Mouse (Mus musculus) left cerebral cortex, adult 2 months (tissue): ENCODE data around the gene Ankrd49. TPM values are rescaled to one million over a fixed set of nuclear protein-coding genes. Genes with fewer than 3 reads are reported as not detected.
A peak's percentile ranks its signal among the peaks of the same experiment; 100 is the strongest.

Experiments used
- DNase-seq, 2 experiments: peaks; one replicate each; pipeline ENCODE4 v3.0.0; 2021 to 2022; ENCODE audit warnings: low spot score in 2 of 2, mixed read lengths in 1 of 2; ENCODE audit errors: extremely low spot score in 1 of 2
- H3K27ac ChIP-seq: fragments of 200-600 bp; 2 replicates; pipeline ENCODE4 v1.8.1; 2022
- H3K4me3 ChIP-seq: fragments of 200-600 bp; 2 replicates; pipeline ENCODE4 v1.8.1; 2022
- CTCF ChIP-seq: fragments of 200-600 bp; IDR thresholded peaks from 2 replicates; pipeline ENCODE4 v1.8.1; 2022; ENCODE audit warnings: antibody characterized with exemption, mild to moderate bottlenecking, moderate library complexity
- intact Hi-C: fragments of 180-260 bp; cut with DNase I; formaldehyde crosslinking; loops from one replicate; pipeline ENCODE4 v1.15.1; 2025
- total RNA-seq, 2 experiments: library from RNA; stranded (reverse); gene quantifications; 2 replicates each; pipeline ENCODE4 v1.2.3; 2021

Ankrd49 gene
- total RNA-seq, 2 experiments from 2014 or later = 12.0 to 14.2 TPM

DNA sequence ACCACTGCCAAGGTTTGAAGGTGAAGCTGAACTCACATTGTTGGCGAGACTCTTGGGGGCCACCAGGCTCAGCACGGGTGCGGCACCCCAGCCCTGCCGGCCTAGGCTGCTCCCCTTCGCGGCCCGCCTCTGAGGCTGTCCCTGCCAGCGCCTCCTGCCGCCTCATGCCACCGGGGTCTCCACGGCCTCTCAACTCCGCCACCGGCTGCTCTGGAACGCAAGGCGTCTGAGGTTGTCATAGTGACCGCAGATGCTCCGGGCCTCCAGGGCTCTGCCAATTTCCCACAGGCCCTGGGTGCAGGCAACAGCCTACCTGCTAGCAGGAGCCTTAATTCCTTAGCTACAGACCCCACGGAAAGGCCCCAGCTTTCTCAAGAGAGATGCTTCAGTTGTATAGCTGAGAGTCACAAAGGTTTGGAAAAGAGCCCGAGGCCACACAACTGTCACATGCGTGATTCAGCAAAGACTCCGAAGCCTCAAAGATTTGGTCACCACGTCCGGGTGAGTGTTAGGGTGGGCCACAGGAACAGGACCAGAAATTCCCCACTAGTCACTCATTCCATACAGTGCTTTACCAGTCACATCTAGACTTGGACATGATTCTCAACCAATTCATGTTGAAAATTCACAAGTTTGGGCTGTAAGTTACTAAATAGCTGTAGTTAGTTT lies 13.7 kb downstream of the Ankrd49 start, which contains the start of gene 1700012B09Rik:
Gene 1700012B09Rik (minus strand): TSS at position 228 of the 669 bp plus-strand sequence.
- no peak within 1 kb of the TSS for H3K4me3 ChIP-seq
- intact Hi-C loops = loop anchor here (5.0 kb wide), 1 partner anchor 401 kb away; no protein-coding TSS in a partner anchor
- no peak for DNase-seq
- no peak within 1 kb of the TSS for H3K27ac ChIP-seq
- no peak for TF ChIP-seq CTCF

DNA sequence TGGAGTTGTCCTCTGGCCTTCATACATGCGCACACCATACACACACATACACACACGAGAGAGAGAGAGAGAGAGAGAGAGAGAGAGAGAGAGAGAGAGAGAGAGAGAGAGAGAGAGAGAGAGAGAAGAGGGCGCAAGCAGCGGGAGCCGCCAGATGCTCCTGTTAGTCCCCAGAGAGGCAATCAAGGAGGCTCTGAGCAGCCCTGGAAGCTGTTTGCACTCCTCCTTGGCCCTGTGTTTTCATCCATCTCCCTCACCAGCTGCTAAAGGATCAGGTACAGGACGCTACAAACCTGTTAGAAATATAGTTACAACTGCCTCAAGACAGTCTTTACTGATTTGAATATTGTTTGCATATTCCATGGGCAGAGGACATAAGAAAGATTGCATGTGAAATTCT lies 14.8 kb downstream of the Ankrd49 start:
- TF ChIP-seq CTCF = no peak
- Histone ChIP-seq H3K27ac (no peak overlapping the region), H3K4me3 (no peak overlapping the region)
- DNase-seq = no peak
- intact Hi-C loops = loop anchor here (5.0 kb wide), 1 partner anchor 402 kb away; no protein-coding TSS in a partner anchor

DNA sequence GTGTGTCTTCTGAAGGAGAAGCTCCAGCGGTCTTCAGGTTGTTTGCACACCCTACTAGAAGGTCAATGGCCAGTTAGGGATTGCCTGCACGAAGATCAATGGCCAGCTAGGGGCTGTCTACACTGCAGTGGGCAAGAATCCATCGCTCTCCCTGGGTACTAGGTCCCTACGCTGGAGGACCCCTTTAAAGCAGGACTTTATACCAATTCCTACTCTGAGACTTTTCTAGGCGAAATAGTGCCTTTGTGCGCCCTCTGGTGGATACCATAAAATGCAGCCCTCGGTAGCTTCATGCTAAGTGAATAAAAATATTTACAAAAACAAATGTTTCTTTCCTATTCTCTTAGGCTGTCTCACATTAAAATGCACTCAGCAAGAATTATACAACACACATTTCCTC lies 19.9 kb downstream of the Ankrd49 start:
- Histone ChIP-seq H3K27ac (no peak overlapping the region), H3K4me3 (no peak overlapping the region)
- TF ChIP-seq CTCF = peak; percentile 88
- peak; percentile 34 to 63 for DNase-seq
- intact Hi-C loops = loop anchor here (2.0 kb wide), 2 partner anchors 242 to 252 kb away; no protein-coding TSS in a partner anchor

DNA sequence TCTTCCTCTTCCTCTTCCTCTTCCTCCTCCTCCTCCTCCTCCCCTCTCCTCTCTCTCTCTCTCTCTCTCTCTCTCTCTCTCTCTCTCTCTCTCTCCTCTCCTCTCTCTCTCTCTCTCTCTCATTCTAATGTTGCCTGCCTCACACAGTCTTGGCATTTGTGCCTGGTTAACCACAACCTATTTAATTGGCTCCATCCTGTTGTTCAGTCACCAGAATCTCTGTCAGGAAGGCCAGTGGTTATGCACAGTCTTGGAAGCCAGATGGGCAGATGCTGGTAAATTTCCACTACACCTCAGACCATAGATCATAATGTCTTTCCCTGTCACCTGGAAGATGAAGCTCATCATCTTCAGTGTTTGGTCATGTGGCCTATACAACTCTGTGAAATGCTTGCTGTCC lies 25.4 kb downstream of the Ankrd49 start:
- intact Hi-C loops = no loop called here
- DNase-seq = no peak
- no peak overlapping the region for H3K4me3 ChIP-seq
- H3K27ac ChIP-seq = no peak overlapping the region
- no peak for TF ChIP-seq CTCF

DNA sequence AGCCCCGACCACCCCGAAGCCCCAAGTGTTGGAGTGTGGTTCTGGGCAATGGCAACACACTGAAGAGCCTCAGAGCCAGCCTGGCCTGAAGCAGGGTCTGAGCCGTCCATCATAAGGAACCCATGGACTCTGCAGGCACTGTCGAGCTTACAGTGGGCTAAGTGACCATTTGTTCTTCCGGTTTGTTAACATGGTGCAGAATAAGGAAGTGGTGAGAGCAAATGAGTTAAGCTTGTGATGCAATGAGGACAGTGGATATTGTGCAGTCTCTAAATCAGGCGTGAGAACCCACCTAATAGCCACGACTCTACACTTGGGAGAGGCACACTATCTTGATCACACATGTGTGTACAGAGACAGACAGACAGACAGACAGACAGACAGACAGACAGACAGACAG lies 26.1 kb downstream of the Ankrd49 start:
- no peak for TF ChIP-seq CTCF
- DNase-seq = no peak
- H3K27ac ChIP-seq = no peak overlapping the region
- no peak overlapping the region for H3K4me3 ChIP-seq
- intact Hi-C loops = no loop called here

DNA sequence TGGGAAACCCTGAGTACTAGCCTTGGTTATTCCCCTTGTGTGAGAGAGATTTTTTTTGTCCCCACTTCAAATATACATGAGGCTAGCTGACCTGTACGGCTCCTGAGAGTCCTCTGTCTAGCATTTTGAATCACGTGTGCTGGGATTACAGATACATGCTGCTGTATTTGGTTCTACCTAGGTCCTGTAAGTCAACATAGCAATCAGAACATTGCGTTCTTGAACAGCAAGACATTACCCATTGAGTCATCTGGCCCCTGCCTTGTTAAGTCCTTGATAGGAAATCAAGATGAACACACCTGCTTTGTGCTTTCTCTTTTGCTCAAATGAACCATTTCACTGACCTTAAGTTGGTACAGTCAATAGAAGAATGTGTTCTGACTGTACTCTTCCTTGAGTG lies 30.2 kb downstream of the Ankrd49 start:
- no peak for DNase-seq
- intact Hi-C loops = no loop called here
- TF ChIP-seq CTCF = no peak
- Histone ChIP-seq H3K4me3 (no peak overlapping the region), H3K27ac (no peak overlapping the region)

DNA sequence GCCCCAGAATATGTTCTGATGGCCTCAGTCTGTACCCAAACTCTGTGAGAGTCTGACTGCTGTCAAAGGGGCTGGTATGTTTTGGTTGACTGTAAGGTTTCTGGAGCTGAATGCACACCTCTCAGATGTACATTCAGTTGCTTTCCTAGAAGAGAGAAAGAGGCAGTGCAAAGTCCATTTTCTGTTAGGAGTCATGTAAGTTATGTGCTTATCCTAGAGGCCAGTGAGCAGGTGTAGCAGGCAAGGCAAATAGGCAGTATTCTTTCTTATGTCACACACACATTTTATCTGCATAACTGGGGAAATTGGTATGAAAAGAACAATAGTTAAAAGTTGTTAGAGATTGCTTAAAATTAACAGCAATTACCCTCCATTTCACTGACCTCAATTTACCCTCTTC lies 30.7 kb downstream of the Ankrd49 start:
- no peak for TF ChIP-seq CTCF
- DNase-seq = no peak
- no peak overlapping the region for H3K4me3 ChIP-seq
- no peak overlapping the region for H3K27ac ChIP-seq
- intact Hi-C loops = no loop called here

DNA sequence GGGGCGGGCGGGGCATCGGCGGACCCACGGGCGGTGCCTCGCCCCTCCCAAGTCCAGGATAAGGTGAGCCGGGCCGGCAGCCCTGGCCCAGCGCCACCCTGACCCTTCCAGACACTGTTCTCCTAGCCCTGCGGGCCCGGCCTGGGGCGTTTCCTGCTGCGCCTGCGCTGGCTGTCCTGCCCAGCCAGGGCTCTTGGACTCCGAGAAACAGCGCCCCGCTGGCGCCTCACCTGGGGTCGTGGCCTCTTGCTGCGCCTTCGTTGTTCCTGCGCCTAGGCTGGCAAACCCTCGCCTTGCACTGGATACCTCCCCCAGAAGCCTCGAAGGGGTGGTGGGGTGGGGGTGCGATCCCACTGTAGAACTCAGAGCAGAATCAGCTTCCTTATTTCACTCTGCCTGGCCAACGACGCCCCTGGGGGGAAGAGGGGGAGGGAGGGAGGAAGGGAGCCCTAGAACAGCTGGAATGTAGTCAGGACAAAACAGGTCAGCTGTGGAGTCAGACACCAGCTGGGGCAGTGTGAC lies 32.6 kb downstream of the Ankrd49 start, which contains the start of gene Fut4:
Gene Fut4 (minus strand): TSS at position 393 of the 522 bp plus-strand sequence.
- DNase-seq = peak in 1 of 2 experiments; percentile 13
- intact Hi-C loops = no loop called here
- TF ChIP-seq CTCF = no peak
- H3K4me3 ChIP-seq = peak within 1 kb of the TSS; percentile 32
- H3K27ac ChIP-seq = no peak within 1 kb of the TSS

DNA sequence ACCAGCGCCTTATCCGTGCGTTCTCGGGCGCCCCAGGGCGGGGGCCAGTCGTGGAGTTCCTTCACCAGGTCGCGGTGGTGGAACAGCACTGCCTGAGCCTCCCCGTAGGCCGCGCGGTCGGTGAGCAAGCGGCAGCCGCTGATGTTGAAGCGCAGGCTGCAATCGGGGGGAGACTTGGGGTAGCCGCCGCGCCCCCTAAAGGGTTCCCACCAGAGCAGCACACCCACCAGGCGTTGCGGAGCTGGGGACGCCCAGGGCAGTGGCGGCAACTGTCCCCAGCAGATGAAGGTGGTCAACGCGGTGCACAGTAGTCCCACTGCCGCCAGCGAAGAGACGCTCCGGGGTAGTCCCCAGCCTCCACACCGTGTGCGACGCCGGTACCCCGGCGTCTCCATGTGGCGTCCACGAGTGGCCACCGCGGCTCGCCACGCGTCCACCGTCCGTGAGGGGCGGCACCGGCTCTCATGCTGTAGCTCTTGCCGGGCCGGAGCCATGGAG lies 33.1 kb downstream of the Ankrd49 start:
- no peak for DNase-seq
- intact Hi-C loops = no loop called here
- peak overlapping the region; percentile 32 for H3K4me3 ChIP-seq
- H3K27ac ChIP-seq = no peak overlapping the region
- no peak for TF ChIP-seq CTCF

DNA sequence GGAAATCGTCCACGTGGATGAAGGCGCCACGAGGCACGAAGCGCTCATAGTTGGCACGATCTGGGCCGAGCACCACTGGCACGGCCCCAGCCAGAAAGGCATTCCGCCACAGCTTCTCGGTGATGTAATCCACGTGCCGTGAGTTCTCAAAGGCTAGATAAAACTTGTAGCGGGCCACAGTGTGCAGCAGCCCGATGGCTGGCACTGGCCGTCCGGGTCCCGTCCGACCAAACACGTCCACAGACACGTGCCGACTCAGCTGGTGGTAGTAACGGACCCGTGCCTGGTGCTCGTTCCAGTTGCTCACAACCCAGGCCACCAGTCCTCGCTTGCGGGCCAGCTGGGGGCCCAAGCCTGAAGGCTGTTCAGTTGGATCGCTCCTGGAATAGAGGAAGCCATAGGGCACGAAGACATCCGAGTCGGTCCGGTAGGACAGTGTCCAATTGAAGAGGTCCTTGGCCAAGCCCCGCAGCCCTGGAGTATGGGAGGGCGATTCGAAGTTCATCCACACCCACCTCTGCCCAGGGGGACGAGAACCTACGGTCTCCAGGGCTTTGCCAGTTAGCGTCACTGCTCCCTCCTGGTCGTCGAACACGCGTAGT lies 33.7 kb downstream of the Ankrd49 start:
- peak overlapping the region; percentile 32 for H3K4me3 ChIP-seq
- no peak overlapping the region for H3K27ac ChIP-seq
- no peak for DNase-seq
- no peak for TF ChIP-seq CTCF
- intact Hi-C loops = no loop called here

DNA sequence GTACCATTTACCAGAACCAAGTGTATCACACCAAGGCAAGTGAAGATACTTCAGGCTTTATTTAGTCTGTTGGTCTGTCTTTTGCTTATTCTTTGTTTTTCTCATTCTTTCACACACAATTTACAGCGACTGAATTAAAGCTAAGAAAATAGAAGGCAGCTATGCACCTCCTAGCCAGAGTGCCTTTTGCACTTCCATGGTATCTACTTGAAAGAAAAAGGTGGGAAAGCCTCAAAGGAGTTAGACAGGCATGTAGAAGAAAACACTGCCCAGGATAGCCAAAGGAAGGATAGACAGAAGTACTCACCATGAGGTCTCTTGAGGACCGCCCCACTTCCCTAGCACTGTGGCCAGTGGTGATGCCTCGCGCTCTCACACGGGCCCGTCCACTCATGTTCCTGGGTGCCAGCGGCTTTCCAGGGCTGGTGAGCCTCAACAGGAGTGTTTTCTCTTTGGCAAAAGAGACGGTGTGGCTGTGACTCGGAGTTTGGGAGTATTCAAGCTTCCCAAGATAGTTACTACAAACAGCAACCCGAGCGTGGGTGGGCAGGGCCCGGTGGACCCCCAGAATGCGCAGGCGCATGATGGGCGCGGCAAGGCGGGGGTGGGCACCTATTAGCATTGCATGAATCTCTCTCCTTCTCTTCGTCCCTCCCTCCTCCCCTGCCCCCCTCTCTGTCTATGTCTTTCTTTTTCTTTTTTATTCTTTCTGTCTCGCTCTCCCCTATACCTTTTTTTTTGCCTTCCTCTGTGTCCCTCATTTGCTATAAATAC lies 44.3 kb downstream of the Ankrd49 start, which contains the start of gene Piwil4:
Gene Piwil4 (minus strand): TSS at position 583 of the 774 bp plus-strand sequence.
- Histone ChIP-seq H3K4me3 (no peak within 1 kb of the TSS), H3K27ac (no peak within 1 kb of the TSS)
- no peak for TF ChIP-seq CTCF
- intact Hi-C loops = no loop called here
- DNase-seq = no peak
